Mouse (Mus musculus): ENCODE results near the gene Txk.

Txk gene

GRCm38 (mm10) chr5:72750226-72750625 is 2.4 kb downstream of the Txk start:
- no peak for DNase-seq

- DNase-seq = no peak
These were observed 3.8 kb downstream of the Txk start for GRCm38 (mm10) chr5:72748659-72749265.

GRCm38 (mm10) chr5:72747384-72747783 is 5.2 kb downstream of the Txk start:
- DNase-seq = no peak

- DNase-seq = no peak
These were observed 6.1 kb downstream of the Txk start for GRCm38 (mm10) chr5:72746461-72746860.

GRCm38 (mm10) chr5:72743103-72743502 is 9.5 kb downstream of the Txk start:
- DNase-seq = no peak

- no peak for DNase-seq
These were observed 15.7 kb downstream of the Txk start for GRCm38 (mm10) chr5:72736868-72737267.

GRCm38 (mm10) chr5:72736437-72736836 is 16.1 kb downstream of the Txk start:
- no peak for DNase-seq

- DNase-seq = no peak
These were observed 16.8 kb downstream of the Txk start for GRCm38 (mm10) chr5:72735763-72736162.

GRCm38 (mm10) chr5:72732885-72733284 is 19.7 kb downstream of the Txk start:
- DNase-seq = no peak

- no peak for DNase-seq
These were observed 27.2 kb downstream of the Txk start for GRCm38 (mm10) chr5:72725404-72725803.

GRCm38 (mm10) chr5:72723429-72723828 is 29.1 kb downstream of the Txk start:
- DNase-seq = no peak

- DNase-seq = peak; percentile 19 to 25
These were observed 32.0 kb downstream of the Txk start for GRCm38 (mm10) chr5:72720587-72720986.

- peak; percentile 45 to 59 for DNase-seq
These were observed 41.9 kb downstream of the Txk start for GRCm38 (mm10) chr5:72710572-72711278.

- no peak for DNase-seq
These were observed 42.6 kb downstream of the Txk start for GRCm38 (mm10) chr5:72709976-72710375.

GRCm38 (mm10) chr5:72709451-72709850 is 43.1 kb downstream of the Txk start:
- DNase-seq = no peak

GRCm38 (mm10) chr5:72706722-72707121 is 45.9 kb downstream of the Txk start:
- DNase-seq = no peak

GRCm38 (mm10) chr5:72706095-72706494 is 46.5 kb downstream of the Txk start:
- DNase-seq = no peak

- no peak for DNase-seq
These were observed 50.4 kb downstream of the Txk start for GRCm38 (mm10) chr5:72702202-72702601.

- DNase-seq = no peak
These were observed 53.1 kb downstream of the Txk start for GRCm38 (mm10) chr5:72699500-72699818.

GRCm38 (mm10) chr5:72698818-72699499 is 53.6 kb downstream of the Txk start:
- no peak for DNase-seq

GRCm38 (mm10) chr5:72698343-72698742 is 54.2 kb downstream of the Txk start:
- DNase-seq = no peak

GRCm38 (mm10) chr5:72696491-72696890 is 56.1 kb downstream of the Txk start:
- no peak for DNase-seq

GRCm38 (mm10) chr5:72694684-72695083 is 57.9 kb downstream of the Txk start:
- DNase-seq = no peak

- DNase-seq = no peak
These were observed 62.1 kb downstream of the Txk start for GRCm38 (mm10) chr5:72690516-72690915.
